Mouse (Mus musculus) megakaryocyte, adult 5-6 weeks (primary cell): ENCODE measurements around the gene Ptprg. TPM values are rescaled to one million over a fixed set of nuclear protein-coding genes. Genes with fewer than 3 reads are reported as not detected.

ENCODE experiments used
- ATAC-seq: 2 replicates; pipeline ENCODE4 v1.8.0; 2016; ENCODE audit warnings: mild to moderate bottlenecking, inconsistent platforms; ENCODE audit not compliant: poor library complexity, severe bottlenecking
- total RNA-seq, 2 experiments: library from RNA; stranded (forward) in 1 of 2; stranded (reverse) in 1 of 2; fragments of 153-499, 151-499 nt in 1 of 2; fragments of 221-1000, 200-1000 nt in 1 of 2; gene quantifications; 2 replicates each; pipeline versions ENCODE4 v1.2.3 to v1.2.4; 2015 to 2017

Ptprg gene
- total RNA-seq, 2 experiments from 2014 or later: 0.07 TPM; not detected in 1

DNA sequence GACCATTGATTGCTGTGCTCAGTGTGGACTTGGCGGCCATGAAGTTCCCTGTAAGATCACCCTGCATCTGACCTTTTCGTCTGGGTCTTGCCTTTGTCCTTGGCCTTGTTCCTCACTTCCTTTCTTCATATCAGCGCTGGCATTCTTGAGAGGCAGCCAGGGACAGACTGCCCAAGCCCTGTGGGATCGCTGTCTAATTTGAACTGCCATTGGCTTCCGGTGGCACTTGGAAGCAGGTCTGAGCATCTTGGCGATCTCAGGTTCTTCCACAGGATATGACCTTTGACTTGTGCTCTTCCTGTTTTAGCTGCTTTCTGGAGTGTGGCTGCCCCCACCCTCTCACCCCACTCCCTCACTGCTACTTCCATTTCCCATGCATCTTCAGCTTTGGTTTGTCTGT lies 315.3 kb downstream of the Ptprg start:
- no peak for ATAC-seq

DNA sequence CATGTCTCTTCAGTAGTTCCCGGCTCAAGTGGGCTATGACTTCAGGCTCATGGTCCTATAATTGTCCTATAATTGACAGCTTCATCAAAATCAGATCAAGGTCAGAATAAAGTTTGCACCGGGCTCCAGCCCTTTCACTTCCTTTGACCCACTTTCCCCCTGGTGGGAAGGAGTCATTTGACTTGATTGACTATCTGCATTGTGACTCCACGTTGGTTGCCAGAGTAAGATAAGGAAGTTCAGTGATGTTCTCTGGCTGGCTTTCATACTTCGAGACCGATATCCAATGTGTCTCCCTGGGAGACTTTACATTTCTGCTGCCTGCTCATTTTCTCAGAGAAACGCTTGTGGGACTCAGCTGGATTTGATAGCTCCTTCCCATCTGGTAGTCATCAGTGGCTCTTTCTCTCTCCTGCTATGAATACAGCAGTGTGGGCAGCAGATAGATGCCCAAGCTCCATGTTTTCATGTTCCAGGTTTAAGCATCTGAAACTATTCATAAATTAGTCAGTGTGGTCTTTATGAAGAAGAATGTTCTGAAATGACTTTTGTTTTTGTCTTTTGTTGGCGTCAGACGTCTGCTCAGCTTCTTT lies 318.5 kb downstream of the Ptprg start:
- ATAC-seq: no peak

DNA sequence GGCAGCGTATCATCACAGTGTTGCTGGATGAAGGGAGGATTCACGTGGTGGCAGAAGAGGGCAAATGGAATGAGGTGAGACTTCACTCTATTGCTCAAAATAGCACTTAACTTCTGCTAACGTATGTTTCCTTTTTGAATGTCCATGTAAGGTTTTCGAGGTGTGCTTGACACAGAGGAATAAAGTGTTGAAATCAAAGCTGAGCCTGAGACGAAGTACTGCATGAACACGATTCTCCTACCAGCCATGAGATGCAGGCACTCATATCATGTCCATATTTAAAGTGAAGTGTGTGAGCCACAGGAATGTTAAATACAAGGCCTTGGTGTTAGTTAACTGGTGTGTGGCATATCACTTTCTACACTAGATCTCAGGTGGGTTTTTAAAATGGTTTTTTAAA lies 320.9 kb downstream of the Ptprg start:
- ATAC-seq: no peak

DNA sequence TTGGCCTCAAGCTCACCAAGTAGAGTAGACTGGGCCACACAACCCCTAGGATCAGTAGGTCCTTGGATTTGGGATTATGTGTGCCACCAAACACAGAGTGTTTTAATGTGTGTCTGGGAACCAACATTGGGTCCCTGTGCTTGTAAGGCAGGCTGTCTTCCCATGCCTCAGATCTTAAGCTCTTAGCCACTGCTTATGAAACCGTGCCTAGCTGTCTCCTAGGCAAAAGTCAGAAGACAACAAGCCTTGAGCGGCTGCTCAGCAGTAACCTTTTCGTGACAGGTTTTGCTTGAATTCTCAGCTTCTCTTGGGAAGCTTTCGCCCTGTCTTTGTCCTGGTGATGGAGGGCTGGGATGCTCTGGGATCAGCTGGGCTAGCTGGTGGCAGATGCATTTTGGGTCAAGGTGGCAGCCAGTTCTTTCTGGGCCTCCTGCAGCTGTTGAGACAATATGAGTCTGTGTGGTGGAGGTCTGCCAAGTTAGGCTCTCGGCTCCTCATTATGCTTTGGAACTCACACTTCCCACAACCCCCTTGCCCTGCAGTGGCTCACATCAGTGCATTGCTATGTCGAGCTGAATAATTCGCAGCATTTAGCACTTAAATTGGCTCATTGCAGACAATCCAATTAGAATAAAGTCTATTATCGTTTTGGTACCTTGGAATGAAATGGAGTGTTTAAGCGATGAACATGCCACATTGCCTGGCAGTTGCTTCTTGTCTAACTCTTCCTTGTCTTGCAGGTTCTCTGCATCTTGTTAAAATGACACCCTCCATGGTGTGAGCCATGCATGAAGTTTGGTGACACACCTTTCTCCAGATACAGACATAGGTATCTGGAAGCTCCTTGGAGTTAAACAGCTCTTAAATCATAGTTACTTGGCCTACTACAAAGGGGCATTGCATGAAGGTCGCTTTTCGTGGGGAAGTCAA lies 321.9 kb downstream of the Ptprg start:
- no peak for ATAC-seq

DNA sequence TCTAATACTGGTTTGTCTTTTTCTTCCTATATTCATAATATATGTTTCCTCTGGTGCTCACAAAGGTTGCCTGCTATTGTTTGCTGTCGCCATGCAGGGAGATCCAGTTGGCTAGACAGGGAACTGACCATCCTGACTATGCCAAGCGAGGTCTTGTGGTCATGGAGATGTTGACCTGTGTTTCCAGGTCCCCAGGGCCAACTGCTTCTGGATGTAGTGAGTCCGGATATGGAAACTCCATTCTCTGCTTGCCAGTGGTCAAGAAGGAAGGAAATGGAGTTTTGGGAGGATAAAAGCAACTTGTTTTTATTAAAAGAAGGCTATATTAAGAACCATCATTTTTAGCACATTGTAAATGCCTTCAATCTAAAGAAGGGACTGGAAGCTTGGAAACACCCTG lies 327.8 kb downstream of the Ptprg start:
- no peak for ATAC-seq

DNA sequence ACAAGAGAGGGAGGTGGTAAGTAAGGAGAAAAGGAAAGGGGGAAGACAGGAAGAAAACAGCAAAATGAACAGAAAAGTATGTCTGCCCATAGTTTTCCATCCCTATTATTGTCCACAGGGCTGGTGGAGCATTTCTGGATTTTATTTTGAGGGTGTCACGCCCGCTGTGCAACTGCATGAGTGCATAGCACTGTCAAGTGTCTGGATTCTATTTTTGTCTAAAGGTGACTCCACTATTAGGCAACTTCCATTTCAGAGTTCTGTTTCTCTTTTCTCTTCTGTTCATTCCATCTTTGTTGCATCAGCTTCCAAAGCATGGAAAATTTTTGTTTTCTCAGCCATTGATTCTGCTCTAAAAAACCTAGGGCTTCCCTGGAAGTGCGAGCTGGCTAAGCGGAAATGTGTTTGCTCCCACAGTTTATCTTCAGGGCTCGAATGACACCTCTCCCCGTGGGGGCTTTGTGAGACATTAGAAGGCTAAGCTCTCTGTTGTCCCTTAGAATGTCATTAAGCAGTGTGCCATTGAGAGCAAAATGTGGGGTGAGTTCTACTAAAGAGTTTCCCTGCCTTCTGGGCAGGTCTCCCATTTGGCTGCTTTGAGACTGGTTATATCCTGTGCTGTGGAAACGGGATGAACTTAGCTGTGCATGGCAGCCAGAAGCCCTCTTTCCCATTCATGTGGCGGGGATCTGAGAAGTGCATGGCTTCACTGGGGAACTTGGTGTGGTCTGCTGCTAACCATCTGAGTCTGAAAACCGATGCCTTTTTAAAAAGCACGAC lies 330.0 kb downstream of the Ptprg start:
- ATAC-seq: no peak

DNA sequence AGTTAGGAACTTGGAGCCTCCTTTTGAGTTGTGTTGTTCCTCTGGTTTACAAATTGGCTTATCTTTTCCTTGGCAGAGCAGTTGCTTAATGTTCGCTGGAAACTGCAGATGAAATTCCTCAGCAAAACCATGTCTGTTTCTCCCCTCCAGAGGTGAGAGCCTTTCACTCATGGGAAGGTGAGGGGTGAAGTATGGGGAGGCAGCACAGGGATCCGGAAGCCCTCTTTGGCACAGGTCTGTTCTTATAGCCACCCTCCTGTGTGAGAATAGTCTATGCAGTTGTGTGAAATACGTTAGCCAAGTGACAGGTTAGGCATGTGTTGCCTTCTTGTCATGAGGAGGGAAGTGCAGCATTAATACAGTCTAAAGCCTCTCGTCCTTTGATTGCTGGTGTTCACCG lies 330.7 kb downstream of the Ptprg start:
- ATAC-seq: no peak

DNA sequence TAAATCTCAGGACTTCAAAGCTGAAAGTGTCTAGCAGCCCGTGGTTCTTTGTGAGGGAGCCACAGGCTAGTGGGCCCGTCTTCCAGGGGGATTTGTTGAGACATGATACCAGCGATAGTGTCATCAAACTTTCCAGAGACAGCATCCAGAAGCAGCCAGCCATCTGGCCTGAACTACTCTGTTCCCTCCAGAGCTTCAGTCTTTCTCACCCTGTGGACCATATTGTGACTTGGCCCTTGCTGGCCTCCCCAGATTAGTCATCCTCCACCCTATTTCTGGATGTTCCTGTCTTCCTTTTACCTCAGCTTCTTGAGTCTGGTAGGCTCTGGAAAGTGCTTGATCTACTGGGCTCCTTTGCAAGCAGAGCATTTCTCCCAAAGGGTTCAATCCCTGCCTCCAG lies 333.1 kb downstream of the Ptprg start:
- ATAC-seq: no peak

DNA sequence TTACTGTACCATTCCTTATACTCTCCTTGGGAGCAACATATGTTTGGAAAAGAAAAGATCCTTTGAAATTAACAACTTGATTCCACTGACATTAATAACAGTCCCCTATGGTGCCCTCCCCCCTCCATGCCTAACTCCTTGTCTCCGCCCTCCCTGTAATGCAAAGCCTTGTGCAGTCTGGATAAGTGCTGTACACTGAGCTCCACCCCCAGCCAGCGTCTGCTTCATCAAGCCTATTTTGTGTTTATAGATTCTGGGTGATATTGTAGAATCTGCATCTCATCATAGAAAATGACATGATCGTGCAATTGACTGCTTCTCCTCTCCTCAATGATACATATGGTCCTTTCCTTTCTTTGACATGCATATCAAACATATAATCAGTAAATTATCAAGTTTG lies 337.6 kb downstream of the Ptprg start:
- no peak for ATAC-seq

DNA sequence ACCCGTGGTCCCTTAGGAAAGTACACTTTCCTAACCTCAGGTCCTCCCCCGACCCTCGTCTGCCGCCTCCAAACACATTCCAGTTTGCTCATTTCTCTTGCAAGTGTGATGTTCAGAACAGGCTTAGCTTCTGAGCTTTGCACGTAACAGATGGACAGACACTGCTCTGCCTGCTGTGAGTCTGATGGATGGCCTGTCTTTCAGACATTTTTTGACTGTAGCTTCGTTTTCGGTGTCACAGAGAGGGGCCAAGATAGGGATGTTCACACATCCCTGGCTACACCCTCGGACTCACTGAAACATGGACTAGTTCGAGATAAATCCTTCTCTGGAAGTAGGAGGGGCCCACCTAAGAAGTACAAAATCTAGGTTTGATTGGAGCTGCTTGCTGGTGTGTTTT lies 339.3 kb downstream of the Ptprg start:
- ATAC-seq: no peak

DNA sequence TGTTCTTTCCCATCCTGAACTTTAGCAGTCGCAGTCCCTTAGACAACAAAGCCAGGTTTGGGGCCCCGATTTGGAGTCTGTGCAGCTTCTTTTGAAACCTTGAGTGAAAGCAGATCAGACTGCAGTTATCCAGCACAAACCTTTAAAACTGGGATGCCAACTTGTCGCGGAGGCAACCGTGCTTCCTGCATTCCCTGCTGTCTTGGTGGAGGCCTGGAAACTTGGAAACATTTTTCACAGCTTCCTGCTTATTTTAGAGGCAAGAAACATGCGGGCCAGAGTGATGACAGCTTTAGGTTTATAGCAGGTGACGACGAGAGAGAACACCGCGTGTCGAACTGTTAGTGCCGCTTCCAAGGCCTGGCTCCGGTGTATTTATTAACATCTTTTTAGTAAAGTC lies 342.2 kb downstream of the Ptprg start:
- no peak for ATAC-seq

DNA sequence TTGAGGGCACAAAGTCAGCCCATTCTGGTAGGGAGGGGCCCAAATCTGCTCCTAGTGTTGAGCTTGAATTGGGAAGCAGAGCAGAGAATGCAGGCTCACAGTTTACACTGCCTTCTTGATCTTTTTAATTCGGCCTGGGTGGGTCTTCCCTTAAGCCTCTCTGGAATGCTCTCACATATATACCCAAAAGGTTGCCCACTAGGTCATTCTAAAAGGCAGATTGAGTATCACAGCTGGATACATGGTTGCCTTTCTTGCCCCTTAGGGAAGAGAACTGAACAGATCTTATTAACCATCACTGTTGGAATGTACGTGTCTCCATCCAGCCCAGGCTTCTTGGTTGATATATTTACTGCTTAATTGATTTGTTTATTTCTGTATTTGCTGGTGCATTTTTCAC lies 349.5 kb downstream of the Ptprg start:
- ATAC-seq: no peak

DNA sequence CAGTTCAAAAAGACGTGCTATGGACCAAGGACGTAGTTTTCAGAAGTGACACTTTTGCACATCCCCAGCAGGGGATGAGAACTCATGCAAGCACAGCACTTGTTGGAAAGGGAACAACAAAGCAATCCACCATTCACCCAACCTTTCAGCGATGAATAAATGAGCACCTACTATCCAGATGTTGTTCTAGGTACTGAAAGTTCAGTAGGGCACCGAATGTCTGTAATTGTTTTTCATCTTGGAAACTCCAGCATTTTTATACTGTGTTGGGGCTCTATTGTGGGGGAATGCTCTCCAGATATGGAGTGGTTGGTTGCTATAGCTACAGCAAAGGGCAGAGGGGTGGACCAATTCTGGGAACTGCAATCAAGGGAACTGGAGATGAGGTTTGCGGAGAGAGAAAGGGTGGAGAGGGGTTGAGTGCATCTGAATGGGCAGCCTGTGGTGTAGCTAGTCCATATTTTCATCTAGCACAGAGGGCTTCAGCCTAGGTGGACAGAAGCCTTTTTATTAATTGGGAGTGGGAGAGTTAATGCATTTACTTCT lies 352.9 kb downstream of the Ptprg start:
- no peak for ATAC-seq

DNA sequence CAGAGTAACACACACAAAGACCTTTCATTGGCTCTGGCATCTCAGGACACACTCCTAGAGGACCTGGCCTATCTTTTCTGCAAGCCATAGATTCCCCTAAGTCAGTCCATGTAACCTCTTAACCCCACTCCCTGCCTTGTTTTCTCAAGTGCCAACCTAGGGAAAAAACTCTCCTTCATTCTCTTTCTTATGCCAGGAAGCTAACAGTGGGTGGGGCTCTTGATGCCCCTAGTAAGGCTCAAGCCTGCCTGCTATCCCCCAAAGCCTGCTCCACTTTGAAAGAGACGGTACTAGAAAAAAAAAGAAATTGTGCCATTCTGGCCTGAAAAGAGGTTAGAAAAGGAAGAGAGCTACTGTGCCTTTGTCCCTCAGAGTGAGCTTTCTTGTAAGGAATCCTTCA lies 358.9 kb downstream of the Ptprg start:
- ATAC-seq: no peak

DNA sequence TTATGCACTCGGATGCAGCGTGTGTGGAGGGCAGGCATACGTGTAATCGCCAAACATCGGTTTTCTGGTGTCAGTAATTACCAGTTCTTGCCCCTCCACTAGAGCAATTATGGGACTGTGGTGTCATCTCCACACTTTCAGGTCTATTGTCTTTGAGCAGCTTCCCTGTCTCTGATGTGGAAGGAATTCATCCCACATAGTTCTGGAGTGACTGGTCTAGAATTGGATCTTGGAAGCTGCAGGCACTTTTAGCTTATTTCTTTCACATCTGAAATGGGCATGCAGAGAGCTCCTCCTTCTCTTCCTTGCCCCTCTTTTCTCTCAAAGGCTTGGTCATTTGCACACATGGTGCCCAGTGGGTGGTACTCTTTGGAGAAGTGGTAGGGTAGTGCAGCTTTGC lies 363.9 kb downstream of the Ptprg start:
- no peak for ATAC-seq

DNA sequence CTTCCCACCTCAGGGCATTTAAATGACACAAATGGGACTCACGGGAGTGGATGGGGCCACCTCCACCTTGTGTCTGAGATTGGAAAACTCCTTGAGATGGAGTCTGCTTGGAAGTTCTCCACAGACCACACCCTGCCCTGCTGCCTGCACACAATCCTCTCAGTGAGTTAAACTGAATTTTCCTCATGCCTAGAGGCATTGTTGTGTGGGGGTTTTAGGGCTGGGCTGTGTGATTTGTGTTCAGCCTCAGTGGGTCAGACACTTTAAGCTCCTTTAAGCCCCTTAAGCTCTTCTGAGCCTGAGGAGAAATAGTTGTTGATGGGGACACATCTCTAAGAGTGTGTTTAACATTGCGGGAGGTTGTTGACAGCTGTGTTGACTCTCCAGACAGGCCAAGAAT lies 375.2 kb downstream of the Ptprg start:
- no peak for ATAC-seq

DNA sequence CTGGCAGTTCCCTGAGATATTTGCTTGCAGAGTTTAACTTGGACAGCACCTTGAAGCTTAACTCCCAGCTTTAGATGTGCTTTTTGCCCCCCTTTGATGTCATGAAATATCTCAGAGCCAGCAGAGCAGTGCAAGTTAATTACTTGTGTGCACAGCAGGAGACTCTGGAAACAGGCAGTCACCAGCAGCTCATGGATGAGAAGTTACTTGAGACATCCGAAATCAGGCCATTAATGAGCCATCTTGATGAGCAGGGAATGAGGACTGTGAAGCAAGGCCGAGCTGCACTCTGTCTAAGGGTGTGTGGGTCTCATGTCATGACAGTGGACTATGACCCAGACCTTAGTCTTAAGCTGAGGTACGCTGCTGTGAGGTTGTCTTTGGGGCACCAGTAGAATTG lies 379.2 kb downstream of the Ptprg start:
- ATAC-seq: no peak

DNA sequence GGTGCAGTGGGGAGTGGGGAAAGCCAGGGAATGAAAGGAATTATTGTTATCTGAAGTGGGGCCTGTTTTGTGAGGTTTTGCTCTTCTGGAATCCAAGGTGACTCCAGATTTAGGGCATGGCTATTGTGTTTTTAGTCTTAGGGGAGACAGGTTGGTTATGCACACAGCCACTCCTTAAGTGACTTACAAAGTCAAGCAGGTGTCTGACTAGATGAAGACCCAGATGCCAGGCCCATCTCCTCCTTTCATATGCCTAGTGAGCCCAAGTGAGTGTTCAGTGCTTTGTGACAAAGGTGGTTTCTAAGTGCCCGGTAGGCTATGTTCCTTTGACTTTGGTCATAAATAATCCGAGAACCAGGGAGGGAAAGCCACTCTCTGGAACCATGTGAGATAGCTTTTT lies 381.2 kb downstream of the Ptprg start:
- no peak for ATAC-seq

DNA sequence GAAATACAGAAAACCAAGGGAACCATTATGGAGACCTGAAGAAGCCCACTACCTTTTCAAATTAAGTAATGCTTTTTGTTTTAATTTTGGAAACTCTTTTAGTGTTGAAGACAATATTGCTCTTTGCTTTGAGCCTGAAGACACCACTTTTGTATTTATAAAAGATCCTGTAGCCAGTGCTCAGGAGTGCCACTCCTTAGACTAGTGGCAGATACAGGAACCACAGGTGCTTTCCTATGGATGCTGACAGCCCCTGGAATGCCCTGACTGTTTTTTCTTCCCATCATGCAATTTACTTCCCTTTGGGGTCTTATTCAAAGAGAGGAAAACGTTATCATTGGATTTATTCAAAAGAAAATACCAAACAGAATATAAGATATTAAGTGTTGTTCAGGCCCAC lies 381.9 kb downstream of the Ptprg start:
- ATAC-seq: no peak

DNA sequence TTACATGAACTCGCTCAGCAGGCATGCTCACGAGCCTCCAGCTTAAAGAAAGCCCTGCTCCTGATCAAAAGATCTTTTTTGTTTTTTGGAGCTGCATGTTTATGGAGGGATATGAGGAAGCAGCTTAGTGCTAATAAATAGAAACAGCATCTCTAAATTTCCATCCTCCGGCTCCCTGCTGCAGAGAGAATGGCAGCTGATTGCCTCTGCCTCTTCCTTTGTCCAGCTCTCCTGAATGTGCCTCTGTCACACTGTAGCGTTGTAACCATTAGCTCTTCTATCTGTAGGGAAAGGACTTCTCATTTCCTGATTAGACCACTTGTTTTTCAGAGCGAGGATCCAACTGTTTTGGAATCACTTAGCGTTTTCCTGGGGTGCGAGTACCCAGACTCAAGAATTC lies 382.4 kb downstream of the Ptprg start:
- ATAC-seq: no peak

DNA sequence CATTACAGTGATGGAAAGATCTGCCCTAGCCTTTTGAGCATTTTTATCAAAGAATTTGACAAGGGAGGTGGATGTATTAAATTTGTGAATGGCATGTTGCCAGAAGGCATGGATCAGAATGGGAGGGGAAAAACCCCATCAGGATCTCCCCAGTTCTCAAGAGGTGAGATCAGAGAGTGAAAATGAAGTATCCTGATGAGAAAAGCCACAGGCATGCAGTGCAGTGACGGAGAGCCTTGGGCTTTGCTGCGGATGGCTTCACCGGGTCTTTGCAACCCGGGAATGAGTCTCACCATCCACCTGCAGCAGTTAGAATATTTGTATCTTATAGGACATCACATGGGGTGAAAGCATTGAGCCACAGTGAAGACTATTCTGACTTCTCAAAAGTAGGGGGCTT lies 385.6 kb downstream of the Ptprg start:
- ATAC-seq: no peak
